Mouse (Mus musculus) MEL (cell line): ENCODE results near the gene Ppp1r2. TPM values are rescaled to one million over a fixed set of nuclear protein-coding genes. Genes with fewer than 3 reads are reported as not detected.

ENCODE experiments used
- DNase-seq: peaks from one replicate; pipeline ENCODE4 v3.0.0; 2011; ENCODE audit warnings: low read depth, low spot score
- H3K27ac ChIP-seq: 2 replicates; pipeline ENCODE4 v1.5.1; 2012; ENCODE audit warnings: low read depth, mild to moderate bottlenecking, control low read depth, low read length, moderate library complexity; ENCODE audit not compliant: control insufficient read depth
- H3K27me3 ChIP-seq, 2 experiments: fragments of 150-350 bp in 1 of 2; sonication (generic) in 1 of 2; 2 replicates each; pipeline ENCODE4 v1.6.1; 2012; ENCODE audit warnings: low read length in 2 of 2, mild to moderate bottlenecking in 2 of 2, improper control_type of control experiment in 1 of 2, moderate library complexity in 1 of 2; ENCODE audit not compliant: insufficient read depth in 2 of 2, control insufficient read depth in 1 of 2
- H3K36me3 ChIP-seq, 2 experiments: 2 replicates each; pipeline ENCODE4 v1.6.1; 2012 to 2014; ENCODE audit warnings: low read length in 2 of 2, improper control_type of control experiment in 1 of 2, inconsistent platforms in 1 of 2, mild to moderate bottlenecking in 1 of 2; ENCODE audit not compliant: insufficient read depth in 2 of 2, control insufficient read depth in 1 of 2
- H3K4me1 ChIP-seq, 2 experiments: fragments of 150-350 bp in 1 of 2; sonication (generic) in 1 of 2; 2 replicates each; pipeline ENCODE4 v1.6.1; 2012; ENCODE audit warnings: low read length in 2 of 2, improper control_type of control experiment in 1 of 2, mild to moderate bottlenecking in 1 of 2; ENCODE audit not compliant: insufficient read depth in 2 of 2, control insufficient read depth in 1 of 2
- H3K4me3 ChIP-seq, 2 experiments: fragments of 150-350 bp in 1 of 2; sonication (generic) in 1 of 2; 2 replicates each; pipeline ENCODE4 v1.5.1; 2012; ENCODE audit warnings: low read depth in 2 of 2, low read length in 2 of 2, mild to moderate bottlenecking in 2 of 2, moderate library complexity in 2 of 2, control low read depth in 1 of 2, improper control_type of control experiment in 1 of 2; ENCODE audit not compliant: control insufficient read depth in 1 of 2, insufficient read depth in 1 of 2
- H3K79me2 ChIP-seq: 2 replicates; pipeline ENCODE4 v1.6.1; 2012; ENCODE audit warnings: mild to moderate bottlenecking, low read length, moderate library complexity; ENCODE audit not compliant: control insufficient read depth, poor library complexity, insufficient read depth
- H3K9ac ChIP-seq: 2 replicates; pipeline ENCODE4 v1.6.1; 2012; ENCODE audit warnings: low read depth, mild to moderate bottlenecking, control low read depth, low read length, moderate library complexity; ENCODE audit not compliant: control insufficient read depth, poor library complexity, severe bottlenecking
- H3K9me3 ChIP-seq: fragments of 150-350 bp; sonication (generic); replicated peaks from 2 replicates; pipeline ENCODE4 v1.6.1; 2012; ENCODE audit warnings: mild to moderate bottlenecking, low read length, improper control_type of control experiment, moderate library complexity; ENCODE audit not compliant: insufficient read depth
- BHLHE40 ChIP-seq: IDR thresholded peaks from 2 replicates; pipeline ENCODE4 v1.6.1; 2012; ENCODE audit warnings: low read depth, mild to moderate bottlenecking, inconsistent platforms, low read length, improper control_type of control experiment, borderline replicate concordance
- GABPA ChIP-seq: IDR thresholded peaks from 2 replicates; pipeline ENCODE4 v1.6.1; 2012; ENCODE audit warnings: low read depth, mild to moderate bottlenecking, inconsistent platforms, low read length, improper control_type of control experiment, moderate library complexity
- HCFC1 ChIP-seq: IDR thresholded peaks from 2 replicates; pipeline ENCODE4 v1.6.1; 2012; ENCODE audit warnings: low read depth, mild to moderate bottlenecking, inconsistent platforms, low read length, improper control_type of control experiment, moderate library complexity
- JUND ChIP-seq: IDR thresholded peaks from 2 replicates; pipeline ENCODE4 v1.6.1; 2011; ENCODE audit warnings: low read depth, mild to moderate bottlenecking, improper control_type of control experiment, low read length
- MAFK ChIP-seq: IDR thresholded peaks from 2 replicates; pipeline ENCODE4 v1.6.1; 2011; ENCODE audit warnings: low read depth, mild to moderate bottlenecking, low read length, improper control_type of control experiment, borderline replicate concordance
- MAX ChIP-seq: IDR thresholded peaks from 2 replicates; pipeline ENCODE4 v1.6.1; 2011; ENCODE audit warnings: low read length, improper control_type of control experiment
- MEF2A ChIP-seq: IDR thresholded peaks from 2 replicates; pipeline ENCODE4 v1.6.1; 2014; ENCODE audit warnings: low read depth, mild to moderate bottlenecking, inconsistent platforms, low read length, improper control_type of control experiment; ENCODE audit not compliant: poor library complexity, insufficient replicate concordance, severe bottlenecking; ENCODE audit errors: extremely low read depth
- MXI1 ChIP-seq: IDR thresholded peaks from 2 replicates; pipeline ENCODE4 v1.6.1; 2011; ENCODE audit warnings: mild to moderate bottlenecking, low read depth, low read length, improper control_type of control experiment
- MYB ChIP-seq: IDR thresholded peaks from 2 replicates; pipeline ENCODE4 v1.6.1; 2011; ENCODE audit warnings: mild to moderate bottlenecking, low read depth, low read length, improper control_type of control experiment
- MYC ChIP-seq: IDR thresholded peaks from 2 replicates; pipeline ENCODE4 v1.6.1; 2011; ENCODE audit warnings: low read depth, mild to moderate bottlenecking, low read length, improper control_type of control experiment, moderate library complexity
- POLR2AphosphoS2 ChIP-seq: IDR thresholded peaks from 2 replicates; pipeline ENCODE4 v1.6.1; 2011; ENCODE audit warnings: low read length, improper control_type of control experiment
- RAD21 ChIP-seq: IDR thresholded peaks from 2 replicates; pipeline ENCODE4 v1.6.1; 2011; ENCODE audit warnings: mild to moderate bottlenecking, low read depth, low read length, improper control_type of control experiment
- RCOR1 ChIP-seq: IDR thresholded peaks from 2 replicates; pipeline ENCODE4 v1.6.1; 2012; ENCODE audit warnings: low read depth, mild to moderate bottlenecking, inconsistent platforms, low read length, improper control_type of control experiment
- SMC3 ChIP-seq: IDR thresholded peaks from 2 replicates; pipeline ENCODE4 v1.6.1; 2011; ENCODE audit warnings: low read depth, low read length, improper control_type of control experiment
- TBP ChIP-seq: IDR thresholded peaks from 2 replicates; pipeline ENCODE4 v1.8.0; 2011; ENCODE audit warnings: low read depth, low read length, improper control_type of control experiment
- UBTF ChIP-seq: IDR thresholded peaks from 2 replicates; pipeline ENCODE4 v1.6.1; 2012; ENCODE audit warnings: low read depth, mild to moderate bottlenecking, inconsistent platforms, low read length, improper control_type of control experiment, moderate library complexity, borderline replicate concordance; ENCODE audit not compliant: insufficient read depth
- USF1 ChIP-seq: IDR thresholded peaks from 2 replicates; pipeline ENCODE4 v1.6.1; 2014; ENCODE audit warnings: low read depth, mild to moderate bottlenecking, inconsistent platforms, low read length, improper control_type of control experiment, moderate library complexity
- USF2 ChIP-seq, 2 experiments: IDR thresholded peaks; 2 replicates each; pipeline ENCODE4 v1.6.1; 2011 to 2012; ENCODE audit warnings: improper control_type of control experiment in 2 of 2, low read length in 2 of 2, borderline replicate concordance in 1 of 2, inconsistent platforms in 1 of 2, low read depth in 1 of 2, mild to moderate bottlenecking in 1 of 2; ENCODE audit not compliant: insufficient read depth in 1 of 2
- ZC3H11A ChIP-seq: IDR thresholded peaks from 2 replicates; pipeline ENCODE4 v1.6.1; 2012; ENCODE audit warnings: low read depth, mild to moderate bottlenecking, inconsistent platforms, low read length, improper control_type of control experiment
- ZKSCAN1 ChIP-seq: IDR thresholded peaks from 2 replicates; pipeline ENCODE4 v1.6.1; 2012; ENCODE audit warnings: low read depth, mild to moderate bottlenecking, inconsistent platforms, low read length, improper control_type of control experiment, moderate library complexity
- ZMIZ1 ChIP-seq: IDR thresholded peaks from 2 replicates; pipeline ENCODE4 v1.6.1; 2012; ENCODE audit warnings: low read depth, mild to moderate bottlenecking, inconsistent platforms, low read length, improper control_type of control experiment, moderate library complexity
- polyA plus RNA-seq, 2 experiments: library from polyadenylated mRNA; stranded (reverse) in 1 of 2; unstranded in 1 of 2; fragments of >175 nt in 1 of 2; fragments of >200 nt in 1 of 2; gene quantifications; 2 replicates each; pipeline versions ENCODE4 v1.2.1 to v1.2.4; 2012; ENCODE audit warnings: low replicate concordance in 2 of 2, low read depth in 1 of 2; ENCODE audit not compliant: insufficient read length in 2 of 2, insufficient read depth in 1 of 2, missing spikeins in 1 of 2
- total RNA-seq: library from RNA; depleted of rRNA; stranded (reverse); fragments of 300-350 nt; gene quantifications from 2 replicates; pipeline ENCODE4 v1.2.3, GENCODE M21; 2012

The Ppp1r2 gene
- total and polyA plus RNA-seq, 3 experiments, result 31.2 to 36.2 TPM; not detected in 1

DNA sequence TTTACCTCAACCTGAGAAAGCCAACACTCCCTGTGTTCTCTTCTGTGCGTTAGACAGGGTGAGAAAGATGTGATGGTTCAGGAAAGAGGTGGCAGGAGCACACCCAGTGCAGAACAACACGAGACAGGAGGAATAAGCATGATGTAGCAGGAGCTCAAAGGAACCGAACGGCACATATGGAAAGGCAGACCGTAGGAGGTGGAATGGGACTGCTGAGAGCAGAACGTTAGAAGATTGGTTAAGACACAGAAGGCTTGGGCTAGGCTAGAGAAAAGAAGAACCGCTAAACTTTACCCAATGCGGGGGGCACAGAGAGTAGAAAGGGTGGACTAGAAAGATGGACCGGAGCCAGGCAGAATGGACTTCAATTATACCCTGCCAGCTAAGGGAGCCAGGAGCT lies 33.6 kb downstream of the Ppp1r2 start:
- H3K36me3 ChIP-seq, result no peaks in the 10 kb centered on the region
- no peak overlapping the region for H3K9ac ChIP-seq
- TF ChIP-seq MEF2A, result no peak
- no peak for TF ChIP-seq ZKSCAN1
- no peak for TF ChIP-seq ZMIZ1
- TF ChIP-seq, all 39 proteins: peak for 0
- Histone ChIP-seq H3K4me3 (no peak overlapping the region), H3K27me3 (no peaks in the 10 kb centered on the region), H3K79me2 (no peaks in the 10 kb centered on the region), H3K9me3 (no peaks in the 10 kb centered on the region), H3K27ac (no peak overlapping the region), H3K4me1 (no peaks in the 10 kb centered on the region)
- no peak for DNase-seq

DNA sequence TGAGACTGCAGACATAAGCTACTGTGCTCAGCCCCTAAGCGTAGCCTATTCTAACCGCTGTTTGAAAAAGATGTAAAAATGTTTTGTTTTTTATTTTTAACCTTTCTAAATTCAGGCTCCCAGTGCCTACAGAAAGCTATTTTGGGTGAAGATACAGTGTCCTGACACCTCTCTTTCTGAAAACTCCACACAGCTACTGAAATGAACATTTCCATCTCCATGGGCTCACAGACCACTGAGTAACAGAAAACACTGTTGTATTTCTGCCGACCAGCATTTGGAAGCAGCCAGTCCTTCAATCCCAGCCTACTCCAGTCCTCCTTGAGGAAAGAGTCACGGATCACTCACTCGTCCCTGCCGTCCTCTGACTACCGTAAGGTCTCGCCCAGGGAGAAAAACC lies 34.5 kb downstream of the Ppp1r2 start:
- no peaks in the 10 kb centered on the region for H3K9me3 ChIP-seq
- no peak for DNase-seq
- no peaks in the 10 kb centered on the region for H3K36me3 ChIP-seq
- TF ChIP-seq HCFC1 (no peak), USF2 (IDR thresholded peaks at IDR 0.05; ENCODE audit: borderline replicate concordance in 1 of 2, insufficient read depth in 1 of 2, low read depth in 1 of 2, low read length in 2 of 2) (no peak), JUND (no peak), UBTF (no peak), RCOR1 (no peak), MXI1 (no peak), RAD21 (no peak), MYC (no peak), ZC3H11A (no peak), USF1 (no peak), MAX (no peak), POLR2AphosphoS2 (no peak), SMC3 (no peak), TBP (no peak), MYB (no peak), MAFK (no peak), BHLHE40 (no peak), GABPA (no peak)
- TF ChIP-seq, all 39 proteins: peak for 0
- no peaks in the 10 kb centered on the region for H3K27me3 ChIP-seq
- H3K79me2 ChIP-seq, result no peaks in the 10 kb centered on the region; the same call in 1 of the 2 replicates
- no peaks in the 10 kb centered on the region for H3K4me1 ChIP-seq
- H3K27ac ChIP-seq, result no peak overlapping the region
- H3K9ac ChIP-seq, result no peak overlapping the region
- no peak overlapping the region for H3K4me3 ChIP-seq
